ENCODE assay signal across 21 mouse cellular contexts in the genomic region with DNA sequence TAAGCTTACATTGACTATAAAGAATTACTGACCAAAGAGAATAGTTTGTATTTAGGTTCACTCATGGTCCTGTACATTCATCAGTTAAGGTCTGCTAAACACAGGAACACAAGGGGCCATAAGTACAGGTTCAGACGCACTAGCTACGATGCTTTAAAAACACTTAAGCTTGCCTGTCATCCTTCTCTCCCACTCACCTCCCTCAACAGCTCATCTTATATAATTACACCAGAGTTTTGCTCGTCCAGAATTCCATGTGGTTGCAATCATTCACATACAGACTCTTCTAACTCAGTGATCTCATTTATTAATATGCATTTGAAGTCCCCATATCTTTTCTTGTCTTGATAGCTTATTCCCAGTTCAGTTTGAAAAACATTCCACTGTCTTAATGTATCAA.
DNase-seq lines count a peak whose midpoint lies in the region; ATAC-seq lines count a peak whose summit lies in the region.
"Had no signal": no experiment of that assay in that cellular context is flagged by ENCODE, and none has a peak within 500 bp of the region (broad histone marks: within the 10 kb centered on the region; RNA-seq: fewer than 3 reads in every experiment).

No protein-coding gene starts in this region.

- peak; percentile 19 for DNase-seq in embryo, embryonic 11.5 days (ENCODE audit: low read depth, low spot score)
- no peak for DNase-seq in embryo, embryonic 10 days (ENCODE audit: low spot score)
- no peak for DNase-seq in frontal cortex, postnatal 25 days (ENCODE audit: low spot score in 2 of 2)
- DNase-seq in brain, adult 2 months (ENCODE audit: low read depth, low spot score) = peak; percentile 15
- DNase-seq in mesoderm, embryonic 11.5 days (ENCODE audit: low read depth, low spot score) = peak; percentile 39
- DNase-seq in urinary bladder, postnatal 25 days (ENCODE audit: low spot score) = no peak
- no peak for DNase-seq in layer of hippocampus, adult 8-10 months (ENCODE audit: low spot score in 2 of 2)
- DNase-seq: adrenal gland, adult 2 months; adrenal gland, postnatal 10 days; adrenal gland, postnatal 25 days; cerebellum, adult 11-12 months; cerebellum, adult 2 months; cerebellum, adult 9-10 months; cerebellum, postnatal 10 days; cerebellum, postnatal 25 days; embryo, embryonic 11 days had no signal

- ATAC-seq in frontal cortex, adult (ENCODE audit: low TSS enrichment) = 0 out of 2 replicates have a peak, but pooled peaks have one; percentile 55
- ATAC-seq: activated CD4-positive, CD25-positive, alpha-beta regulatory T cell, adult 4 months; forebrain, embryonic 14.5 days; forebrain, embryonic 16.5 days; Patski had no signal

Comparison
In these comparisons a context has a peak if more than half of its experiments do, and no peak if none do; other contexts are left out.
1. DNase-seq: peak in embryo, embryonic 11.5 days (single experiment), brain, adult 2 months (single experiment) and mesoderm, embryonic 11.5 days (single experiment); none in embryo, embryonic 10 days (single experiment), frontal cortex, postnatal 25 days (0 of 2), urinary bladder, postnatal 25 days (single experiment) and layer of hippocampus, adult 8-10 months (0 of 2).